Mouse (Mus musculus) cortical plate, adult 2 months (tissue): ENCODE measurements at regions not wholly inside any gene's neighbourhood (a gene's known extent, or its start where the extent isn't known, plus 50 kb on each side); places are given as distances from the start of the nearest gene placed in this dataset.

Source experiments
- CTCF ChIP-seq: fragments of 200-500 bp; IDR thresholded peaks from 2 replicates; pipeline ENCODE4 v1.5.1; 2011; ENCODE audit warnings: mild to moderate bottlenecking, control low read depth, low read length; ENCODE audit not compliant: insufficient read depth; ENCODE audit errors: extremely low read depth
- POLR2A ChIP-seq: fragments of 200-500 bp; IDR thresholded peaks from 2 replicates; pipeline ENCODE4 v1.6.1; 2011; ENCODE audit warnings: mild to moderate bottlenecking, low read length, control low read depth; ENCODE audit not compliant: insufficient read depth; ENCODE audit errors: extremely low read depth

- TF ChIP-seq CTCF (no peak), POLR2A (no peak)
Measured at GRCm38 (mm10) chr2:131711886-131712285, 147.7 kb downstream of the Erv3 start.
